29 mouse cellular contexts compared by ENCODE assay signal in the genomic region with DNA sequence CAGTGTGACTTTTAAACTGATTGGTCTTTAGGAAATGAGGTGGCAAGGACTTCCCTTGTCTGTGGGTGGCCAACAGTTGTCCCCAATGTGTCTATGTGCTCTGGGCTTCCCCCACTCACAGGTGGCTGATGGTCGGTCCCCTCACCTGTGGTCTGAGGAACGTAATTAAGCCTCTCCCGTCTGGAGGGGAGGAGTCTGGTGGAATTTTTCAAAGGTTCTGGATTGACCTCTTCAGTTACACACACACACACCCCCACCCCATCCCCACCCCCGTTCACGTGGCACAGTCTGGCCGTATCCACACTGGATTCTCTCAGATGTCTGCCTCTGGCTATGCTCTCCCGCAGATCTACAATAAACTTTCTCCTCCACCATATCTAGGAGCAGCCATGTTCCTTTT. TPM values are rescaled to one million over a fixed set of nuclear protein-coding genes. Genes with fewer than 3 reads are reported as not detected.
DNase-seq lines count a peak whose midpoint lies in the region; ATAC-seq and TF ChIP-seq lines count a peak whose summit lies in the region.
"Had no signal": no experiment of that assay in that cellular context is flagged by ENCODE, and none has a peak within 500 bp of the region (broad histone marks: within the 10 kb centered on the region; RNA-seq: fewer than 3 reads in every experiment).

No protein-coding gene starts in this region.

- no peak overlapping the region for H3K4me2 ChIP-seq in hindbrain, embryonic 12.5 days (replicated peaks)
- H3K4me2 ChIP-seq in hindbrain, embryonic 11.5 days (replicated peaks; ENCODE audit: low read depth, low read length), result no peak overlapping the region
- H3K4me2 ChIP-seq in midbrain, embryonic 13.5 days (replicated peaks), result no peak overlapping the region
- H3K4me2 ChIP-seq in midbrain, postnatal 0 days (ENCODE audit: low read depth, low read length, poor library complexity, severe bottlenecking), result no peak overlapping the region
- H3K4me2 ChIP-seq: forebrain, embryonic 13.5 days; heart, embryonic 13.5 days; hindbrain, embryonic 13.5 days had no signal

- H3K9ac ChIP-seq in hindbrain, embryonic 12.5 days, result no peak overlapping the region
- no peak overlapping the region for H3K9ac ChIP-seq in hindbrain, embryonic 11.5 days (ENCODE audit: low read depth, low read length)
- no peak overlapping the region for H3K9ac ChIP-seq in midbrain, embryonic 13.5 days (replicated peaks)
- H3K9ac ChIP-seq in midbrain, postnatal 0 days (replicated peaks; ENCODE audit: low read length, poor library complexity, severe bottlenecking), result no peak overlapping the region
- H3K9ac ChIP-seq: forebrain, embryonic 13.5 days; heart, embryonic 13.5 days; hindbrain, embryonic 13.5 days had no signal

- H3K27ac ChIP-seq in hindbrain, embryonic 12.5 days, result no peak overlapping the region
- H3K27ac ChIP-seq in hindbrain, embryonic 11.5 days (ENCODE audit: low read depth, low read length), result no peak overlapping the region
- H3K27ac ChIP-seq in midbrain, embryonic 13.5 days, result no peak overlapping the region
- no peak overlapping the region for H3K27ac ChIP-seq in midbrain, postnatal 0 days (ENCODE audit: low read depth, low read length)
- H3K27ac ChIP-seq: forebrain, embryonic 10.5 days; forebrain, embryonic 13.5 days; heart, embryonic 13.5 days; hindbrain, embryonic 13.5 days had no signal

- peaks cover 7% of the 10 kb centered on the region for H3K4me1 ChIP-seq in hindbrain, embryonic 12.5 days
- H3K4me1 ChIP-seq in hindbrain, embryonic 11.5 days (replicated peaks; ENCODE audit: control insufficient read depth, insufficient read depth, low read length), result no peaks in the 10 kb centered on the region
- H3K4me1 ChIP-seq in midbrain, embryonic 13.5 days (replicated peaks), result peaks cover 13% of the 10 kb centered on the region
- H3K4me1 ChIP-seq in midbrain, postnatal 0 days (ENCODE audit: insufficient read depth, low read length), result no peaks in the 10 kb centered on the region

- H3K36me3 ChIP-seq in hindbrain, embryonic 12.5 days, result no peaks in the 10 kb centered on the region
- no peaks in the 10 kb centered on the region for H3K36me3 ChIP-seq in hindbrain, embryonic 11.5 days (ENCODE audit: control insufficient read depth, insufficient read depth, low read length)
- no peaks in the 10 kb centered on the region for H3K36me3 ChIP-seq in midbrain, embryonic 13.5 days
- H3K36me3 ChIP-seq in midbrain, postnatal 0 days (ENCODE audit: insufficient read depth, low read length), result no peaks in the 10 kb centered on the region
- H3K36me3 ChIP-seq: forebrain, embryonic 10.5 days; G1E; heart, embryonic 13.5 days had no signal

- no peak for ATAC-seq in CD4-positive, CD25-positive, alpha-beta regulatory T cell, adult 4 months
- peak; percentile 38; the same call in 1 of the 2 replicates for ATAC-seq in hindbrain, embryonic 12.5 days (ENCODE audit: low FRiP score)
- no peak for ATAC-seq in hindbrain, embryonic 11.5 days (ENCODE audit: low FRiP score)
- ATAC-seq in midbrain, embryonic 13.5 days, result peak; percentile 28; the same call in 1 of the 2 replicates
- no peak for ATAC-seq in midbrain, postnatal 0 days (ENCODE audit: low FRiP score)
- ATAC-seq: activated CD4-positive, CD25-positive, alpha-beta regulatory T cell, adult 4 months; forebrain, embryonic 13.5 days; forebrain, embryonic 16.5 days; hindbrain, embryonic 16.5 days; inflammation-experienced regulatory T-cells, adult 6 months; intestine, embryonic 16.5 days; Patski had no signal

- H3K27me3 ChIP-seq in hindbrain, embryonic 12.5 days, result no peaks in the 10 kb centered on the region
- H3K27me3 ChIP-seq in hindbrain, embryonic 11.5 days (ENCODE audit: control insufficient read depth, insufficient read depth, low read length), result no peaks in the 10 kb centered on the region
- no peaks in the 10 kb centered on the region for H3K27me3 ChIP-seq in midbrain, embryonic 13.5 days
- no peaks in the 10 kb centered on the region for H3K27me3 ChIP-seq in midbrain, postnatal 0 days (ENCODE audit: insufficient read depth, low read length)
- H3K27me3 ChIP-seq: forebrain, embryonic 13.5 days; heart, embryonic 13.5 days; hindbrain, embryonic 13.5 days; Patski had no signal

- H3K9me3 ChIP-seq in hindbrain, embryonic 12.5 days (replicated peaks), result no peaks in the 10 kb centered on the region
- H3K9me3 ChIP-seq in hindbrain, embryonic 11.5 days (ENCODE audit: control insufficient read depth, low read length), result no peaks in the 10 kb centered on the region
- H3K9me3 ChIP-seq in midbrain, embryonic 13.5 days, result no peaks in the 10 kb centered on the region
- H3K9me3 ChIP-seq in midbrain, postnatal 0 days (ENCODE audit: low read length), result no peaks in the 10 kb centered on the region
- H3K9me3 ChIP-seq: forebrain, embryonic 10.5 days; forebrain, embryonic 13.5 days had no signal

- WGBS in hindbrain, embryonic 12.5 days, result 86% methylated on average over 7 of the region's 7 CpGs
- WGBS in hindbrain, embryonic 11.5 days, result 77% methylated on average over 7 of the region's 7 CpGs
- 85% methylated on average over 7 of the region's 7 CpGs for WGBS in midbrain, embryonic 13.5 days
- WGBS in midbrain, postnatal 0 days, result 90% methylated on average over 7 of the region's 7 CpGs

- DNase-seq in CD4-positive, CD25-positive, alpha-beta regulatory T cell, adult 2 months (ENCODE audit: low read depth, low spot score), result peak; percentile 9
- no peak for DNase-seq in hindbrain, embryonic 11.5 days (ENCODE audit: low spot score)
- no peak for DNase-seq in midbrain, postnatal 0 days (ENCODE audit: low spot score)
- DNase-seq in induced T-regulatory cell, adult 2 months (ENCODE audit: low read depth), result peak; percentile 27
- no peak for DNase-seq in cerebellum, postnatal 36 days
- DNase-seq: adrenal gland, adult 8-10 months; adrenal gland, postnatal 36 days; cerebellum, adult 18-20 months; cerebellum, adult 9-10 months; cerebellum, postnatal 14 days; gastrocnemius, postnatal 14 days; heart, adult 11 months; heart, postnatal 14 days; heart, postnatal 4 days; kidney, adult 18-20 months had no signal

- TF ChIP-seq CTCF in midbrain, postnatal 0 days (IDR thresholded peaks at IDR 0.05), result no peak

- H3K4me3 ChIP-seq in hindbrain, embryonic 12.5 days, result no peak overlapping the region
- no peak overlapping the region for H3K4me3 ChIP-seq in hindbrain, embryonic 11.5 days (ENCODE audit: low read depth, low read length)
- no peak overlapping the region for H3K4me3 ChIP-seq in midbrain, embryonic 13.5 days (replicated peaks)
- H3K4me3 ChIP-seq in midbrain, postnatal 0 days (ENCODE audit: low read depth, low read length), result no peak overlapping the region
- H3K4me3 ChIP-seq: forebrain, embryonic 10.5 days; forebrain, embryonic 13.5 days; heart, embryonic 13.5 days; hindbrain, embryonic 13.5 days had no signal

RNA-seq across cellular contexts. Expression of gene Itgav, which starts 30.1 kb away (rescaled TPM):
- 10 to 100 TPM; 46.8 to 71.6 TPM for polyA plus RNA-seq in CD4-positive, CD25-positive, alpha-beta regulatory T cell, adult 4 months (2017; shearing (Covaris generic))
- polyA plus RNA-seq in hindbrain, embryonic 12.5 days (2016; fragmentation: Nextera tagmentation; extraction: Ambion mirVana), result 55.4 and 59.7 TPM in 2 replicates
- polyA plus RNA-seq in hindbrain, embryonic 11.5 days (2014; fragmentation: Nextera tagmentation; extraction: Ambion mirVana), result 40.3 and 42.8 TPM in 2 replicates
- 19.7 and 23.0 TPM in 2 replicates for polyA plus RNA-seq in midbrain, embryonic 13.5 days (2015; fragmentation: Nextera tagmentation; extraction: Ambion mirVana)
- total RNA-seq in midbrain, postnatal 0 days (2014; rRNA removed), result 30.5 and 30.7 TPM in 2 replicates
- 26.7 and 30.8 TPM in 2 replicates for polyA plus RNA-seq in midbrain, postnatal 0 days (2015; fragmentation: Nextera tagmentation; extraction: Ambion mirVana)

RNA-seq across cellular contexts. Expression of gene Zc3h15, which starts 49.8 kb away (rescaled TPM):
- polyA plus RNA-seq in CD4-positive, CD25-positive, alpha-beta regulatory T cell, adult 4 months (2017; shearing (Covaris generic)), result 100 to 1,000 TPM in 1 of 2 experiments, 10 to 100 TPM in 1; 83.6 to 124 TPM
- 180 and 213 TPM in 2 replicates for polyA plus RNA-seq in hindbrain, embryonic 12.5 days (2016; fragmentation: Nextera tagmentation; extraction: Ambion mirVana)
- polyA plus RNA-seq in hindbrain, embryonic 11.5 days (2014; fragmentation: Nextera tagmentation; extraction: Ambion mirVana), result 176 and 191 TPM in 2 replicates
- polyA plus RNA-seq in midbrain, embryonic 13.5 days (2015; fragmentation: Nextera tagmentation; extraction: Ambion mirVana), result 191 and 224 TPM in 2 replicates
- 89.0 and 109 TPM in 2 replicates for total RNA-seq in midbrain, postnatal 0 days (2014; rRNA removed)
- polyA plus RNA-seq in midbrain, postnatal 0 days (2015; fragmentation: Nextera tagmentation; extraction: Ambion mirVana), result 178 and 196 TPM in 2 replicates

Comparison
In these comparisons a context has a peak if more than half of its experiments do, and no peak if none do; other contexts are left out.
1. ATAC-seq: peak in hindbrain, embryonic 12.5 days (single experiment) and midbrain, embryonic 13.5 days (single experiment); none in CD4-positive, CD25-positive, alpha-beta regulatory T cell, adult 4 months (single experiment), hindbrain, embryonic 11.5 days (single experiment) and midbrain, postnatal 0 days (single experiment).
2. DNase-seq: peak in CD4-positive, CD25-positive, alpha-beta regulatory T cell, adult 2 months (single experiment) and induced T-regulatory cell, adult 2 months (single experiment); none in hindbrain, embryonic 11.5 days (single experiment), midbrain, postnatal 0 days (single experiment) and cerebellum, postnatal 36 days (0 of 2).